Comparison of ENCODE assay signal across 8 mouse cellular contexts in genomic region chr12:74284020-74284684, GRCm38 (mm10). TPM values are rescaled to one million over a fixed set of nuclear protein-coding genes. Genes with fewer than 3 reads are reported as not detected.
DNase-seq lines count a peak whose midpoint lies in the region.

No protein-coding gene starts in this region.

- DNase-seq in adrenal gland, adult 18-20 months (ENCODE audit: low spot score in 2 of 2), result peak; percentile 23 to 31
- peak; percentile 97 for DNase-seq in embryo, embryonic 11 days
- peak; percentile 29 to 30 for DNase-seq in gastrocnemius, postnatal 36 days
- peak; percentile 3 for DNase-seq in induced T-regulatory cell, adult 2 months (ENCODE audit: low read depth)
- DNase-seq in left cerebral cortex, adult 8-10 months (ENCODE audit: low spot score in 2 of 2), result peak; percentile 89 to 92
- peak; percentile 73 to 79 for DNase-seq in lung, postnatal 4 days
- DNase-seq in right cerebral cortex, postnatal 14 days, result peak; percentile 96
- DNase-seq in spleen, adult 18-20 months, result no peak

- intact Hi-C loops in gastrocnemius, postnatal 36 days (cut with DNase I), result no loop called here

RNA-seq across cellular contexts. Expression of gene Gm11042, which starts 32.0 kb away (rescaled TPM):
- not detected for total RNA-seq in adrenal gland, adult 18-20 months (2021)
- not detected for total RNA-seq in gastrocnemius, postnatal 36 days (2021)
- total RNA-seq in left cerebral cortex, adult 8-10 months (2022), result not detected

Comparison
In these comparisons a context has a peak if more than half of its experiments do, and no peak if none do; other contexts are left out.
1. DNase-seq: peak in adrenal gland, adult 18-20 months (2 of 2), embryo, embryonic 11 days (single experiment), gastrocnemius, postnatal 36 days (2 of 2), induced T-regulatory cell, adult 2 months (single experiment), left cerebral cortex, adult 8-10 months (2 of 2), lung, postnatal 4 days (2 of 2) and right cerebral cortex, postnatal 14 days (single experiment); none in spleen, adult 18-20 months (0 of 2).